Mouse (Mus musculus) hindbrain, embryonic 14.5 days (tissue): ENCODE measurements around the gene Pkig. TPM values are rescaled to one million over a fixed set of nuclear protein-coding genes. Genes with fewer than 3 reads are reported as not detected.

ENCODE experiments used
- ATAC-seq: fragments of 200-750 bp; cut with Nextera tagmentation; 2 replicates; pipeline ENCODE4 v1.8.0; 2017; ENCODE audit warnings: moderate number of reproducible peaks, mild to moderate bottlenecking, moderate TSS enrichment, moderate library complexity; ENCODE audit not compliant: low FRiP score
- DNase-seq: peaks from one replicate; pipeline ENCODE4 v3.0.0-alpha.2; 2015; ENCODE audit warnings: low spot score
- H3K27ac ChIP-seq: fragments of 300-500 bp; sonication (generic); 2 replicates; pipeline ENCODE4 v1.5.1; 2014; ENCODE audit warnings: mild to moderate bottlenecking, moderate library complexity
- H3K27me3 ChIP-seq: fragments of 300-500 bp; sonication (generic); 2 replicates; pipeline ENCODE4 v1.6.1; 2014; ENCODE audit warnings: mild to moderate bottlenecking, low read length, mixed read lengths; ENCODE audit not compliant: control insufficient read depth, insufficient read depth
- H3K36me3 ChIP-seq: fragments of 300-500 bp; sonication (generic); replicated peaks from 2 replicates; pipeline ENCODE4 v1.6.1; 2014; ENCODE audit not compliant: control insufficient read depth, insufficient read depth
- H3K4me1 ChIP-seq: fragments of 300-500 bp; sonication (generic); replicated peaks from 2 replicates; pipeline ENCODE4 v1.6.1; 2014; ENCODE audit warnings: antibody characterized with exemption, low read length, mixed read lengths; ENCODE audit not compliant: control insufficient read depth, insufficient read depth
- H3K4me2 ChIP-seq: fragments of 300-500 bp; sonication (generic); replicated peaks from 2 replicates; pipeline ENCODE4 v1.6.1; 2014; ENCODE audit warnings: mild to moderate bottlenecking, moderate library complexity
- H3K4me3 ChIP-seq: fragments of 300-500 bp; sonication (generic); replicated peaks from 2 replicates; pipeline ENCODE4 v1.5.1; 2014; ENCODE audit warnings: mild to moderate bottlenecking, low read length
- H3K9ac ChIP-seq: fragments of 300-500 bp; sonication (generic); 2 replicates; pipeline ENCODE4 v1.6.1; 2014
- H3K9me3 ChIP-seq: fragments of 300-500 bp; sonication (generic); 2 replicates; pipeline ENCODE4 v1.6.1; 2016; ENCODE audit warnings: low read length; ENCODE audit not compliant: control insufficient read depth
- WGBS: fragments of 180-500 bp; shearing (Covaris S2); extraction: QIAGEN DNeasy Blood & Tissue Kit; methylation state at CpG from one replicate; pipeline ENCODE4 v1.1.7; 2014; 5-methylcytosine and 5-hydroxymethylcytosine counted together
- polyA plus RNA-seq: library from polyadenylated mRNA; unstranded; fragments of >200 nt; fragmentation: Nextera tagmentation; extraction: Ambion mirVana; gene quantifications from 2 replicates; pipeline ENCODE4 v1.2.1, GENCODE M21; 2014

Gene Pkig
- polyA plus RNA-seq, 1 experiment from 2014 or later, result 107 TPM

- Histone ChIP-seq H3K4me3 (no peak overlapping the region), H3K4me1 (peaks cover 8% of the 10 kb centered on the region; the same call in 1 of the 2 replicates), H3K4me2 (no peak overlapping the region), H3K27me3 (no peaks in the 10 kb centered on the region), H3K27ac (no peak overlapping the region), H3K36me3 (no peaks in the 10 kb centered on the region), H3K9ac (no peak overlapping the region), H3K9me3 (no peaks in the 10 kb centered on the region)
- no peak for DNase-seq
- WGBS, result 90% methylated on average over 11 of the region's 11 CpGs
- no peak for ATAC-seq
These were observed 12.8 kb downstream of the Pkig start for GRCm38 (mm10) chr2:163670872-163671594.

GRCm38 (mm10) chr2:163674397-163674796 is 16.2 kb downstream of the Pkig start:
- H3K9ac ChIP-seq, result no peak overlapping the region
- no peak for DNase-seq
- ATAC-seq, result no peak
- no peak overlapping the region for H3K4me2 ChIP-seq
- peaks cover 10% of the 10 kb centered on the region; the same call in 1 of the 2 replicates for H3K4me1 ChIP-seq
- no peaks in the 10 kb centered on the region for H3K36me3 ChIP-seq
- no peaks in the 10 kb centered on the region for H3K9me3 ChIP-seq
- no peak overlapping the region for H3K4me3 ChIP-seq
- H3K27ac ChIP-seq, result no peak overlapping the region
- WGBS, result 76% methylated on average over 5 of the region's 5 CpGs
- H3K27me3 ChIP-seq, result no peaks in the 10 kb centered on the region

GRCm38 (mm10) chr2:163675144-163675619 is 17.0 kb downstream of the Pkig start:
- peaks cover 10% of the 10 kb centered on the region; the same call in 1 of the 2 replicates for H3K4me1 ChIP-seq
- 52% methylated on average over 5 of the region's 5 CpGs for WGBS
- no peak for ATAC-seq
- H3K36me3 ChIP-seq, result no peaks in the 10 kb centered on the region
- H3K9me3 ChIP-seq, result no peaks in the 10 kb centered on the region
- H3K9ac ChIP-seq, result no peak overlapping the region
- no peak overlapping the region for H3K4me2 ChIP-seq
- H3K27ac ChIP-seq, result no peak overlapping the region
- no peak for DNase-seq
- H3K27me3 ChIP-seq, result no peaks in the 10 kb centered on the region
- H3K4me3 ChIP-seq, result no peak overlapping the region

- DNase-seq, result no peak
- H3K9ac ChIP-seq, result no peak overlapping the region
- H3K27me3 ChIP-seq, result no peaks in the 10 kb centered on the region
- no peak overlapping the region for H3K4me2 ChIP-seq
- WGBS, result 82% methylated on average over 6 of the region's 6 CpGs
- no peak for ATAC-seq
- H3K9me3 ChIP-seq, result no peaks in the 10 kb centered on the region
- H3K27ac ChIP-seq, result no peak overlapping the region
- H3K4me1 ChIP-seq, result peaks cover 10% of the 10 kb centered on the region; the same call in 1 of the 2 replicates
- H3K36me3 ChIP-seq, result no peaks in the 10 kb centered on the region
- no peak overlapping the region for H3K4me3 ChIP-seq
These were observed 17.5 kb downstream of the Pkig start for GRCm38 (mm10) chr2:163675662-163676061.

GRCm38 (mm10) chr2:163676321-163676720 is 18.1 kb downstream of the Pkig start:
- no peak overlapping the region for H3K9ac ChIP-seq
- no peak overlapping the region for H3K27ac ChIP-seq

GRCm38 (mm10) chr2:163676745-163677144 is 18.6 kb downstream of the Pkig start:
- Histone ChIP-seq H3K27ac (no peak overlapping the region), H3K27me3 (no peaks in the 10 kb centered on the region), H3K4me1 (peaks cover 10% of the 10 kb centered on the region; the same call in 1 of the 2 replicates), H3K4me2 (no peak overlapping the region), H3K9ac (no peak overlapping the region), H3K36me3 (no peaks in the 10 kb centered on the region), H3K4me3 (no peak overlapping the region), H3K9me3 (no peaks in the 10 kb centered on the region)
- 98% methylated on average over 3 of the region's 3 CpGs for WGBS
- ATAC-seq, result no peak
- DNase-seq, result no peak

More at GRCm38 (mm10) chr2:163676321-163676720, 18.1 kb downstream of the Pkig start:
- Histone ChIP-seq H3K4me1 (peaks cover 10% of the 10 kb centered on the region; the same call in 1 of the 2 replicates), H3K4me3 (no peak overlapping the region), H3K9me3 (no peaks in the 10 kb centered on the region), H3K27me3 (no peaks in the 10 kb centered on the region), H3K36me3 (no peaks in the 10 kb centered on the region), H3K4me2 (no peak overlapping the region)
- ATAC-seq, result no peak
- 90% methylated on average over 4 of the region's 4 CpGs for WGBS
- DNase-seq, result no peak

GRCm38 (mm10) chr2:163682344-163682743 is 24.2 kb downstream of the Pkig start:
- no peak for ATAC-seq
- H3K27ac ChIP-seq, result no peak overlapping the region
- no peak for DNase-seq
- no peaks in the 10 kb centered on the region for H3K27me3 ChIP-seq
- no peaks in the 10 kb centered on the region for H3K9me3 ChIP-seq
- H3K4me3 ChIP-seq, result no peak overlapping the region
- no peaks in the 10 kb centered on the region for H3K36me3 ChIP-seq
- no peak overlapping the region for H3K9ac ChIP-seq
- H3K4me1 ChIP-seq, result 0 out of 2 replicates have a peak, but pooled peaks cover 5% of the 10 kb centered on the region
- no peak overlapping the region for H3K4me2 ChIP-seq
- 96% methylated on average over 2 of the region's 2 CpGs for WGBS

GRCm38 (mm10) chr2:163685287-163685686 is 27.1 kb downstream of the Pkig start:
- WGBS, result 62% methylated on average over 4 of the region's 4 CpGs
- H3K27ac ChIP-seq, result peak overlapping the region; percentile 27; the same call in 1 of the 2 replicates

GRCm38 (mm10) chr2:163685761-163686200 is 27.6 kb downstream of the Pkig start:
- Histone ChIP-seq H3K36me3 (no peaks in the 10 kb centered on the region), H3K9me3 (no peaks in the 10 kb centered on the region), H3K27me3 (no peaks in the 10 kb centered on the region), H3K4me1 (peaks cover 15% of the 10 kb centered on the region; the same call in 1 of the 2 replicates), H3K4me2 (no peak overlapping the region), H3K4me3 (no peak overlapping the region), H3K27ac (peak overlapping the region; percentile 38; the same call in 1 of the 2 replicates), H3K9ac (no peak overlapping the region)
- WGBS, result 76% methylated on average over 6 of the region's 6 CpGs
- ATAC-seq (no peak), DNase-seq (no peak)

More at GRCm38 (mm10) chr2:163685287-163685686, 27.1 kb downstream of the Pkig start:
- Histone ChIP-seq H3K9me3 (no peaks in the 10 kb centered on the region), H3K27me3 (no peaks in the 10 kb centered on the region), H3K4me3 (no peak overlapping the region), H3K9ac (no peak overlapping the region), H3K4me2 (no peak overlapping the region), H3K4me1 (peaks cover 10% of the 10 kb centered on the region; the same call in 1 of the 2 replicates), H3K36me3 (no peaks in the 10 kb centered on the region)
- DNase-seq (no peak), ATAC-seq (no peak)
